Mouse (Mus musculus) erythroblast, embryonic 14.5 days (primary cell): Measurements from ENCODE around the gene Zbtb8os.

Experiments used
- GATA1 ChIP-seq: IDR thresholded peaks from 2 replicates; pipeline ENCODE4 v1.6.1; 2012; ENCODE audit warnings: low read length, inconsistent platforms, mixed read lengths
- TAL1 ChIP-seq: IDR thresholded peaks from 3 replicates; pipeline ENCODE4 v1.6.1; 2012; ENCODE audit warnings: low read length, inconsistent platforms, mixed read lengths

DNA sequence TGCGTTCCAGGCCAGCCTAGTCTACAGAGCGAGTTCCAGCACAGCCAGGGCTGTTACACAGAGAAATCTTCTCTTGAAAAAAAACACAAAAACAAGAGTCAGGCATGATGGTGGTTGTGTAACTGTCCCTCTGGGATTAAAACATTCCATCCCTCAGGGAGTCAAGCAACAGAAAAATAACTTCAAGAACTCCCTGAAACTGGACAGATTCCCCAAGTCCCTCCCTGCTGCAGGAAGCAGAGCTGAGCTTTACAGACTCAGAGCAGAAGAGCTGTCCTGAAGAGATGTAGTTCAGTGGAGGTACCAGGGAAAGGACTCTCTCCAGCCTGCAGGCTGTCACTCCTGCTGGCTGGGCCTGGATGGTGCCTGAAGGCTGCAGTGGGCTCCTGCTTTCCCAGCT lies 47.0 kb downstream of the Zbtb8os start:
- TF ChIP-seq GATA1: no peak
- TF ChIP-seq TAL1: no peak
